Mouse (Mus musculus) frontal cortex, postnatal 25 days (tissue): ENCODE measurements around the gene Gpn2.

Source experiments
- DNase-seq, 2 experiments: peaks; one replicate each; pipeline ENCODE4 v3.0.0; 2022; ENCODE audit warnings: low spot score in 2 of 2

Gene Gpn2

DNA sequence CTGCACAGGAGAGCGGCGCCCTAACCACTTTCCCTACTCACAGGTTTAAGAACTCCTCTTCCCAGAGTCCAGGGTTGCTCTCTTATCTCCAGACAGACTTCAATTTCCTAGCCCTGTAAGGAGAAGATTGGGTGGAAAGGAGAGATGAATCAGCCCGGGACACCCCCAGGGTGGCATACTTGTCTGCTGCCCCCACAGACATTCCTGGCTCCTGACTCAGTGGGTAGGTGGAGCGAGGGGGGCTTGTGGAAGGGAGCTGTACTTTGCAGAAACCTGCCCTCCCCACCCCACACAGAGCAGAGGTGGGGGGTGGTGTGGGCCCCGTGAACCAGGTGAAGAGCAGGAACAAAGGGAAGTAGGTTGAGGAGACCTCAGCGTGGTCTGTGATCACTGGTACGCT lies 11.4 kb downstream of the Gpn2 start:
- DNase-seq = peak in 1 of 2 experiments; percentile 18

DNA sequence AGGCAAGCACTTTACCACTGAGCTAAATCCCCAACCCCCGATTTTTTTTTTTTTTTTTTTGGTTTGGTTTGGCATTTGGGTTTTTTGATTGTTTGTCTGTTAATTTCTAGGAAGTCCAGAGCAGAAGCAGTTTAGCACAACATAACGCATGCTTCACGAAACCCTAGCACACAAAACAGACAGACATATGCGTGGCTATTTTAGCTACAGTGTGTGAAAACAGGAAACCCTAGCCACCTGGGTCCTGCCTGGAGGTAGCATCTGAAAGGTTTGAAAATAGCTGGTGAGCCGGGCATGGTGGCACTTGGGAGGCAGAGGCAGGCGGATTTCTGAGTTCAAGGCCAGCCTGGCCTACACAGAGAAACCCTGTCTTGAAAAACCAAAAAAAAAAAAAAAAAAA lies 11.9 kb downstream of the Gpn2 start:
- no peak for DNase-seq

DNA sequence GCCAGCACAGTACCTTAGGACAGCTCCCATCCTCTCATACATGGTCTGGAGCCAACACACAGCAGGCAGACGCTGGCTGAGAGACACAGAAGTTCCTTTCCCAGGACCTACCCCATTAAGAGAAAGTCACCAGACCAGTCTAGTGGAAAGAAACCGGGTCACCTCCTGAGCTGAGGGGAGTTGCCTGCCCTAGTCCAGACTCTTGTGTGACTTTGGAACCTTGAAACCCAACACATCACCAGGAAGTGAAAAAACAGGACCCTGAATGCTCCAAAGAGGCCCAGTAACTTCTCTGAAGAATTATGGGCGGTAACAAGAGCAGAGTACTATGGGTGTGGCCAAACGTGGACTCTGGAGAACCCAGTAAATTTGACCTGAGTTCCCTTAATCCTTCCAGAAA lies 14.5 kb downstream of the Gpn2 start:
- DNase-seq = no peak

DNA sequence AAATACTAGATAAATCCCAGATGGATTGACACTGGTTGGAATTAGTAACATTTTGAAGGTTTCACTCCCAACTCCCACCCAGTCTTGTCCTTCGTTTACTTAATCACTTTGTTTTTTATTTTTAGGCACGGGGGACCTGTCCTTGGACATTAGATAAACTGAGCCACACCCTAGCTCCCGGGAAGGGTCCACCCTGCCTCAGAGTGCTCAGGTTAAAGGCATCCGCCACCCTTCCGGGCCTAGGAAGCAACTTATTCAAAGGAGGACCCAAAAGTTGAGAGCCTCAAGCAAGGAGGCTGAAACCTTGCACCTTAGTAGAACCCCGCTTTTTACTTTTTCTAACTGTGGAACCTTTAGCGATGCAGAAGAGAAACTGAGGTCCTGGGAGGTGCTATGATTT lies 15.0 kb downstream of the Gpn2 start:
- DNase-seq = no peak

DNA sequence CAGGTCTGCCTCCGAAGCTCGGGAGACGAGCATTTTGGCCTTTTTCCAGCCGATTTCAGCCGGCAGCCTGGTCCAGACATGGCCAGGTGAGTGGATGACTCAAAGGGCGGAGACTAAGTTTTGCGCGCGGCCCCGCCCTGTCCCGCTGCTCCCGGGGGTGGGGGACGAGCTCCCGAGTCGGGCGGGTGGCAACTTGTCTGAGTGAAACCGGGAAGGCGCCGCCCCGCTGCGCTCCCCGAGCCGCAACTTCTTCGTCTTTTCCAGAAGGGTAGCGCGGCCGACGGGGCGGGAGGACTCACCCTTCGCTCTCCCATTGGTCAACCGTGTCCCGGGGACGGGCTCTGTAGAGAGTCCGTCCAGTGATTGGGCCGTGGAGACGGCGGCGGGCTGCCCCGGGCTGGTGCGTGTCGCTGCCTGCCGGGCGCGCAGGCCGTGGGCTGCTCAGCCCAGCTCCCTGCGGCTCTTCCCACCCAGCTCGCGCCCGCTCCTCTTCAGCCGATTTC lies 15.5 kb downstream of the Gpn2 start:
- peak; percentile 52 to 64 for DNase-seq

DNA sequence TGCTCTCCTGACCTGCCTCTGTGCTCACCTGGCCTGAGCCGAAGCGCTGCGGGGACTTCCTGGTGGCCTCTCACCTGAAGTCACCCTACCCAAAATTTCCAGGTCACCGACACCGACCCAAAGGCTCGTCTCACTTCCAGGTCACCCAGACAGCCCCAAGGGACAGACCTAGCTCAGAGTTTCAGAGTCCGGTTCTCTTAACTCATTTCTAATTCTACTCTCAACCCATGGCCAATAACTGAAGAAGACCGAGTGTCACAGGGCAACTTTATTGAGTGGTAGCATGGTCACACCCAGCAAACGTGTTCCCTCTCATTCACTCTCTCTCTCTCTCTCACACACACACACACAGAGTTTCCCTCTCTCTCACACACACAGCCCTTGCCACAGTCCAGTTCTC lies 16.1 kb downstream of the Gpn2 start:
- no peak for DNase-seq

DNA sequence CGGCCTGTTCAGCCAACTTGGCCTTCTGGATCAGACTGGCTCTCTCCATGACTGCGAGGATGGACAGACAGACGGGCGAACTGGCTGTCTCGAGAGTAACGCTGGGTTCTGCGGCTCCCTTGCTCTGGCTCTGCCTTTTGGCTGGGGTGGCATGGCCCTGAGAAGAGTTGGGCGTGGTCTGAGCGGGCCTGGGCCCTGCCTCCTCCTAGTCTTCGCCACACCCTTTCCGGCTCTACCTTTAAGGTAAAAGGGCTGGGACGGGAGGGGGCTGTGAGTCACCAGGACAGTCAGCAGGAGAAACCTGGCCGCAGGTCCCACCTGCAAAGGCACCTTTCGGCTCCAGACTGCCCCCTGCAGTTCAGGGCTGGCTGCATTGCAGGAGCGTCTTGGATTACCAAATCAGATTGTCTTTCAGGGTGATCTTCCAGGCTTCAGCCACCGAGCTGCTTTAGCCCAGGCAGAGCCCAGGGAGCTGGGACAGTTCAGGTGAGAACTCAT lies 17.6 kb downstream of the Gpn2 start, which contains the start of gene Sfn:
Sfn (minus strand) TSS at position 448 of the 498 bp plus-strand sequence.
- no peak for DNase-seq

DNA sequence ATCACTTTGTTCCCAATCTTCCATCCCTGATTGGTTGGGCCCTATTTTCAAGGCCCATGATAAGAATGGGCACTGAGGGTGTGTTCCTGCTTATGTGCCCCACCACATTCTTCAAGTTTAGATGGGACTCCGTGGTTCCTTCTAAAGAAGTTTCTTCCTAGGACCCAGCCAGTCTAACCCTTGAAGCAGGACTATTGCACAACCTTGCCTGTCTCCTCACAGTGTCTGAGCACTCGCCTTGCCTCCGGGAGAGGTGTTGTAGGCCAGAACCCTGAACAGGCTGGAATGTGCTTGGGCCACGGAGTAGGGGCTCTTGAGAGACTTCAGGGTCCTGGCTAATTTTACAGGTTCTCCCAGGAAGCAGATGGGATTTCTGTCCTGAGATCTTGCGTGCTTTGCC lies 18.9 kb downstream of the Gpn2 start:
- DNase-seq = no peak

DNA sequence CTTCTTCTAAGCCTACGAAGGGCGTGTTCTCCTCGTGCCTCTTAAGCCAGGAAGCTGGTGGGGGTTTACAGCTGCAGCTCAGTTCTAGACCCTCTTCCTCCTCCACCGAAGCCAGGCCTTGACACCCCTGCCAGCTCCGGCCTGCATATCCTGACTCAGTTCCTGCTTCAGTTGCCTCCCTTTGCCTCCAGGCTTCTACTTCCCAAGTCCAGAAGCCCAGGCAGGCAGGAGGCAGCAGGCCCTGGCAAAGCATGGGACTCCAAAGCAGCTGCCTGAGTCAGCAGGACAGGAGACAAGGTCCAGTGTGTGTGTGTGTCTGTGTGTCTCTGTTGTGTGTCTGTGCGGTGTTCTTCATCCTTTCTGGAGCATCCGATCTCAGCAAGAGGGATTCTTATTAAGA lies 20.0 kb downstream of the Gpn2 start:
- no peak for DNase-seq

DNA sequence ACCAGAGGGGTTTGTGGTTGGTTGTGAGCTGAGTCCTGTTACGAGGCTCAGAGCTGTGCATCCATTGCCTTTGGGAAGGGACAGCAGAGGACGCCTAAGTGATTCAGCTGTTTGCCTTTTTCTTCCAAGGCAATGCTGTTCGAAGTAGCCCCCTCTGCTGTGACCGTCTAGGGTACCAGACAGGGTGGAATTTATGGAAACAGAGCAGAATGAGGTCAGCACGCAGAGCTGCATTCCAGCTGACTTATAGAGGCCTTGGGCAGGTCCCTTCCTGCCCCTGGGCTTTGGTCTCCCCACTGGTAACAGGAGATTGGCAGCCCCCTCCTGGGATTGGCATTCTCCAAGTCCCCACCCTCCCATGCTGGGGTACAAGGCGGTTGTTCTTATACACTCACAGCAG lies 20.7 kb downstream of the Gpn2 start:
- DNase-seq = no peak

DNA sequence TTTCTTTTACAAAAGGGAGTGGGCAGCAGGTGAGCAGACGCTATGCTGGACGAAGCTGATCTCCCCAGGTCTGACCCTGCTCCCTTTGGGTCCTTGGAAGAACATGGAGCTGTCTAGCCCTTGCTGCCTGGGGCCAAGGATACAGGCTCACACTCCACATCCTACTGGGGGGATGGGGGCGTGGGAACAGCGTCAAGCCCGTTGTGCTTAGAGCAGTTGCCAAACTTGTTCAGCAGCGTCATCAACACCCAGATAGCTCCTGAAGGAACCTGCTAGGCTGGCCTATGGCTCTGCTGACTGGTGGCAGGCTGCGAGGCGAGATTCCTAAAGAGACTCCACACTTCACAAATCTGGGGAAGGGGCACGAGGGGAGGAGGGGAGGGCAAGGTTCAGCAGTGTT lies 21.2 kb downstream of the Gpn2 start:
- DNase-seq = no peak

DNA sequence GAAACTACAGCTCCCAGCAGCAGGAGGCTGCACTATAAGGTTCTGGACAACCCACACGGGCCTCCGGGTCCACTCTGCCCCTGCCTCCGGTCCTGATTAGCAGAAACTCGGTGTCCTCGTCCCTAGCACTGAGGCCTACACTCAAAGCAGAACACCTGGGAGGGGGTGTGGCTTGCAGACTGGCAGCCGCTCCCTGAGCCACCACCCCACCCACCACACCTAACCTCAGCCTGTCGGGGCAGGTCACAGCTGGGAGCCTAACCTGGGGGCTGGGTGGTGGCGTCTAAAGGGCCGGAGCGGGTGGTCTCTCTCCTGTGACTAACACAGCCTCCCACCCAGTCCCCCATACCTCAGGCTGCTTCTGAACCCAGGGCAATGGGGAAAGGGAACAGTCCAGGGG lies 23.1 kb downstream of the Gpn2 start:
- no peak for DNase-seq

DNA sequence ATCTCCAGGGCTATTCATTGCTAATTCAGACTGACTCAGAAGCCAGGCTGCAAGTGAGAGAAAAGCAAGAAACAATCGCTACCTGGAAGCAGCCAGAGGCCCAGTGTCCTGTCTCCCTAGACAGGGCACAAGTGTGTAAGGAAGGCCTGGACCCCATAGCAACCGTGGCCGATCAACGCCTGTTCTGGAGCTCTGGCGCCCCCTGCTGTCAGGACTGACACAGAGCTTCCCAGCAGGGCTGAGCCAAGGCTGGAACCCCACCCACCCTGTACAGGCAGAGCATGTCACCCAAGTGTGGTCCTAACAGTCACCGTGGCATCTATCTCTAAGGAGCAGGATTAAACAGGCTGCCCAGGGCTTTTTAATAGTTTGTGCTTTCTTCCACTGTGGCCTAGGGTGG lies 25.6 kb downstream of the Gpn2 start:
- DNase-seq = peak; percentile 48 to 70

DNA sequence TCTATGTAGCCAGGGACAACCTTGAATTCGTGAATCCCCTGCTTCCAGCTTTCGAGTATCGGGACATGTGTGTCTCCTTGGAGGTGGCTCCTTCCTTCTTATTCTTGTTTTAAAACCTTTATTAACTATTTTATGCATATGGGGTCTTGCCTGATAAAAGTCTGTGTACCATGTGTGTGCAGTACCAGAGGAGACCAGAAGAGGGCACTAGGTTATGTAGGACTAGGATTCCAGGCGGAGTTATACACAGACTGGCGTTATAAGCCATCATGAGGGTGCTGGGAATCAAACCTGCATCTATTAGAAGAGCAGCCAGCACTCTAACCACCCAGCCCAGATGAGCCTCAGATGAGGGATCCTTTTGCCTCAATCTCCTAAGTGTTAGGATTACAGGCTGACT lies 27.7 kb downstream of the Gpn2 start:
- no peak for DNase-seq

DNA sequence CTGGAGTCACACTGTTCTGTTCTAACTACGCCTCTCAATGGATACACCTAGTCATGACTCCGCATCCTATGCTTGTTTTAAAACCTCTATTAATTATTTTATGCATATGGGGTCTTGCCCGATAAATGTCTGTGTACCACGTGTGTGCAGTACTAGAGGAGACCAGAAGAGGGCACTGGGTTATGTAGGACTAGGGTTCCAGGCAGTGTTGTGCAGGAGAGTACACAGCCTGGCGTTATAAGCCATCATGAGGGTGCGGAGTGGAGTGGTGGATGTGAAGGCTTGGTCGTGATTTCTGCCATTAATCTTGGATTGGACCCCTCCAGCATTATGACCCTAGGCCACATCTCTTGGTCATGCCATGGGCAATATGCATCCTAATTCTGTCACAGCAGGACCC lies 28.3 kb downstream of the Gpn2 start:
- DNase-seq = no peak

DNA sequence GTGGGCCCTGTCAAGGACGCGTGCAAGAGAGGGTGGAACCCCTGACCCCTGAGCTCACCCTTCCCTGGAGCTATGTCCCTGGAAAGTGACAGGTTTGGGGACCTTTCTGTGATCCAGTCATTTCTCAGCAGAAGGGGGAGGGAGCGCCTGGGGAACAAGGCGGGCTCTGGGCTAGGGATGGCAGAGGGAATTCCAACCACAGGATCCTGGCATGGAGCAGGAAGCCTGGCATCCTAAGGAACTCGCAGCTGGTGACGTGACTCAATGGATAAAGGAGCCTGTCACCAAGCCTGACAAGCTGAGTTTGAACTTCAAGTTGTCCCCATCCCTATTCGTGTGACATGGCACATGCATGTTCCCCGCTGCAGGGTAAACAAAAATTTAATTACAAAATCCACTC lies 28.9 kb downstream of the Gpn2 start:
- DNase-seq = no peak

DNA sequence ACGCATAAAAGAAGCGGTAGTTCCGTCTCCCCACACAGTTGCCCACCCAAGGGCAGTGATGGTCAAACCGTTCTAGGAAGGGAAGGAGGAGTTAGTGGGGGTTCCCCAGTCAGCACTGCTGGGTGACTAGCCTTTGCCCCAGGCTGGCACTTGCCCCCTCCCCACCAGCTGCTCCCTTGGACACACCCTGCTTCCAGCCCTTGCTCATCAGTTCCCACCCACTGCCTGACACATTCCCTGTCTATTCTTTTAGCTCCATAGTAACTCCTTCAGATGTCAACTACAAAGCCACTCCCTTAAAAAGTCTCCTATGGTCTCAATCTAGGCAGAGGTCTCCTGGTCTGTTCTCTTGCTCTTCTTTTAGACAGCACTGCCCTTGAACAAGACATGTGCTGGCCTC lies 29.7 kb downstream of the Gpn2 start:
- DNase-seq = no peak

DNA sequence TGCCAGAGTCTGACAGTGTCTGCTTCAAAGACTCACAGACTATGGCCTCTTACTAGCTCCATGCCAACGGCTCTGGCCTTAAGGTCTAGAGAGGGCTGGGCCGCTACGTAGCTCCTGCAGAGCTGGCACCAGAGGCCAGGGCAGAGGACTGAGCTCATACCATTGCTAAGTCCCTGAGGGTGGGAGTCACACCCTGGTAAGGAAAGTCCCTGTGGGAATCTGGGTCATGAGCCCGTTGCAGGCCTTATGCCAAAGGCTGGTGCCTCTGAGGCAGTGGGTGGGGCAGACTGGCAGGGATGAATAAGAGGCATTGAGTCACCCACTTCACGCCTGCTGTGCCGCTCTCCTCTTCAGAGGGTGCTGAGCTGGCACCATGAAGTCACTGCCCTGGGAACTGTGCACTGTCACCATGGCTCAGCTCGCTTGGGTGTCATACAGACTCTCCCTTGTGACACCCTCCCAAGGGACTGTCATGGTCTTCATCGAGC lies 30.2 kb downstream of the Gpn2 start:
- peak; percentile 25 to 48 for DNase-seq

DNA sequence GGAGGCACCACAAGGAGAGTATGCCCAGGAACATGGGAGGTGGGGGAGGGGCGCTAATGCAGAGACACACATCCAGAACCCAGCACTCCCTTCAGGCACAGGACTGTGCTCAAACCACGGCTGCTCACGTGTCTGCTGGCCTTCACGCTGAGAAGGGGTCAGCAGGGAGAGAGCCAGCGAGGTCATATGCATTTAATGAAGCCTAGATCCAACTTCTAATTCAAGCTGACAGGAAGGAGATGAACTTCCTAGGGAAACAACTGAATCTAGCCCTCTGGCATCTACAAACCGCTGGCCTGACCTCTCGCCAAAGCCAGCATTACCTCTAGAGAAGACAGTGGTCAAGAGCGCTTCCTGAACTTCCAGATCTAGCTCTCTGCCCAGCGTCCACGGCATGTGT lies 31.3 kb downstream of the Gpn2 start:
- DNase-seq = no peak

DNA sequence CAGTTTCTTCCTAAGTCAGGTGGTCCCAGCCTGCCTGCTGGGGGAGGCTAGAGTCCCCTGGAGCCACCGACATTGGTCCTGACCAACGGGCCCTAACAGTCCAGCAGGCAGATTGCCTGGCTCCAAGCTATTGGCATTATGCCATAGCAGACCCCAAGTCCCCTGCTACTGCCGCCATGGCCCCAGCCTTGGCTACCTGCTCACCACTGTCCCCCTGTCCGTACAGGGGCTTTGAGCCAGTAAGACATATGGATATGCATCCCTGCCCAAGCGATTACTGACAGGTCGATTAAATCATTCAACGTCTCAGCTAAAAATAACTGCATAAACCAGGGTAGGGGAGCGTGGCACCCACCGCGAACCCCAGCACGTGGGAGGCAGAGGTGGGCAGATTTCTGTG lies 33.8 kb downstream of the Gpn2 start:
- DNase-seq = no peak

DNA sequence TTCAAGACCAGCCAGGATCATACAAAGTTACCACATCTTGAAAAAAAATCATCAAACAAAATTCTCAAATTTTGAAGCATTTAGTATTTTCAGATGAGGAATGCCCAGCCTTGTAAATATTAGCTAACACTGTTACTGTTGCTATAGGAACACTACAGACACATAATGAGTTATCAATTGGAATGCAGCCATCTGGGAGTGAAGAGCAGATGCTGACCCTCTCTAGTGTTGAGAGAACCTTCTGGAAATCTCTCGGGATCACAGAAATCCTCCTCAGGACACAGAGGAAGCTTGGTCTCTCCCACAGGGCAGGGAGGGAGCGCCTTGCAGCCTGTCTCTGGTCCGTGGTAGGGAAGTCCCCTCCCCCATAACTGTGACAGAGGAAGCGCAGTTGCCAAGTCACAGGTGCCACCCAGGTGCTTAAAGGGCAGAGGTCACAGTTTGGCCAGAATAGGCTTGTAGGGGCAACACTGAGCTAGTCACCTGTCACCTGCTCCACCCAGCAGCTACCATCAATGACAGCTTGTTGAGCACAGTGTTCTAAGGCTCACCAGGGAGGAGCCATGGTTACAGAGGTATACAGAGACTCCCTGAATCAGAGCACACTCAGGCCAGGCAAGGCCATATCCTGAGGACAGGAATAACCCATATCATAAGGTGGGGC lies 35.4 kb downstream of the Gpn2 start:
- DNase-seq = no peak

DNA sequence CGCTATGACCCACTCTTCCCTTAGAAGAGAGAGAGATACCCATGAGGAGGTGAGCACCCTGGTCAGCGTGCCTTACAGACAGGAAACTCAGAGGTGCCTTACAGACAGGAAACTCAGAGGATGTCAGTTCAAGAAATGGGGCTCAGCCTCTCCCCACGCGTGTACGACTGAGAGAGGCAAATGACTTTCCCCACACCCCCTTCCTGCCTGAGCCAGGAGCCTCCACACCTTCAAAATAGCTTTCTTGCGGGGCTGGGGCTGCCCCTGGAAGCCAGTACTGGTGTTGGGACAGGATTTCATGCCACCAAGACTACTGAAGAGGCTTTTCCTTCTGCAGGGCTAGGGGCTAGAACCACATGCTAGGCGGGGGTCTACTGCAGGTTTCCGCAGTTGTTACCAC lies 36.5 kb downstream of the Gpn2 start:
- DNase-seq = no peak

DNA sequence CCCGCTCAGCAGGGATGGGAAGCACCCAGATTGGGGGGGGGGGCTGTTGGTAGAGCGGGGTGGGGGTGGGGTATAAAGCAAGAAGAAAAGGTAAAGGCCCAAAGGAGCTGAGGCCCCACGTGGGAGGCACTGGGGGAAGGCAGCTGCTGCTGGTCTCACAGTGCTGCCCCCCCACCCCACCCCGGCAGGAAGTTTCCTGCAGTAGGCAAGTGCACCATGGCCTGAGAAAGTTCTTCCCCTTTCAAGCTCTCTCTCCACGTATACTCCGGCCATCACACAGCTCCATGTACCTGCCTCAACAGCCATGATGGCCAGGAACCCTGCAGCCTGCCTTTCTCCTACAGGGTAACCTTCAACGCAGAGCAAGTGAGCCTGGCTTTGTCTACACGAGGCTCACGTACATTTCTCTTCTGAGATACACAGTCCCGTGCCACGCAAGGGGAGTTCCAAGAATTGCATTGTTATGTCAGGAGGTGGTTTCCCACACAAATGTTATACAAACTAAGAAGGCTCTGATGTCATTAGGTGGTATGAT lies 38.1 kb downstream of the Gpn2 start:
- no peak for DNase-seq

DNA sequence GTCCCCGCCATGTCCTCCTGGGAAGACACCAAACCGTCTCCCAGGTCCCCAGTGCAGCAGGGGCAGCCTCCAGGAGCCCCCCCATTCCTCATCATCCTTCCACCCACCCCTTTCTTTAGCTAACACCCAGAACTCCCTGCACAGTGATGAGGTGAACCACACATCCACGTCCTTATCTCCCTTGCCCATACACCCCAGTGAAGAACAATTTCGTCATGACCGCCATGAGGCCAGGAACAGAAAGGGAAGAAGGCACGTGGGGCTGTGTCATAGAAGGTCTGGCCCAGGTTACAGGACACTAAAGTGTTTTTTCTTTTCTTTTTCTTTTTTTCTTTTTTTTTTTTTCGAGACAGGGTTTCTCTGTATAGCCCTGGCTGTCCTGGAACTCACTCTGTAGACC lies 40.7 kb downstream of the Gpn2 start:
- DNase-seq = no peak
